Mouse (Mus musculus): ENCODE measurements around the gene Srpk1. TPM values are rescaled to one million over a fixed set of nuclear protein-coding genes. Genes with fewer than 3 reads are reported as not detected.

Gene Srpk1
- polyA plus RNA-seq, 1 experiment from 2014 or later: 84.9 TPM

DNA sequence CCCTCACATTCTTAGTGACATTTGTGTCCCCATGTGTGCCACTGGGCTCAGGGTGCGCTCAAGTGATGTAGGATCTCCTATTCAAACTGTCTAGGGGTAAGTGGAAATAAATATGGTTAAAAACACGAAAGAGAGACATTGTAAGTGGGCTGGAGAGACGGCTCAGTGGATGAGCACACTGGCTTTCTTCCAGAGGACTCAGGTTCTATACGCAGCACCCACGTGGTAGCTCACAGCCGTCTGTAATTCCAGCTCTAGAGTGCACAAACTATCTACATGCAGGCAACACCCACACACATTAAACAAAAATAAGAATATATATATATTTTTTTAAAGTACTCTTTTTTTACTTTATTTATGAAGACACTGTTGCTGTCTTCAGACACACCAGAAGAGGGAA is 49.6 kb downstream of the Srpk1 start:
- H3K9ac ChIP-seq (ENCODE audit: low read depth, low read length): no peak overlapping the region
- H3K27me3 ChIP-seq (ENCODE audit: control insufficient read depth, insufficient read depth, low read depth, low read length): no peaks in the 10 kb centered on the region; the same call in 1 of the 2 replicates
- 77% methylated on average over 6 of the region's 6 CpGs for WGBS
- H3K4me2 ChIP-seq (ENCODE audit: low read length): no peak overlapping the region
- H3K9me3 ChIP-seq (replicated peaks; ENCODE audit: control insufficient read depth, low read length, poor library complexity, severe bottlenecking): no peaks in the 10 kb centered on the region
- no peaks in the 10 kb centered on the region for H3K36me3 ChIP-seq (ENCODE audit: control insufficient read depth, insufficient read depth, low read length)
- no peak for ATAC-seq
- peaks cover 7% of the 10 kb centered on the region; the same call in 1 of the 2 replicates for H3K4me1 ChIP-seq (ENCODE audit: control insufficient read depth, insufficient read depth, low read length)
- H3K4me3 ChIP-seq (ENCODE audit: low read depth, low read length): no peak overlapping the region
- H3K27ac ChIP-seq (ENCODE audit: low read length): no peak overlapping the region

DNA sequence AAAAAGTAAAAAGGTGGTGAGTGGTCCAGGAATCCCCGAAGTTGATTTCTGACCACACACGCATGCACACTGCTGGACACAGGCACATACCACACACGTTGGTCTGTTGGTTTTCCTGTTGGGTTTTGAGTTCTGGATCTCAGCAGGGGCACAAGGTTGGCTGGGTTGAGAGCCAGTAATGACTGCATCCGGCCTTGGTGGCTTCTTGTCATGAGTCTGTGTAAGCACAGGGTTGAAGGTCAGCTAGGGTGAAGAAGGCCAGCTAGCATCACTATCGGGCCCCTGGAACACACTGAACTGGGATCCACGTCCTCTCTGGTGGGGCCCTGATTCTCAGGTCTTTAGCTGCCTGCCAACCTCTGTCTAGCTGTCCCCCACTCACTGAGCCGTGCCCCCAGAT is 50.0 kb downstream of the Srpk1 start:
- ATAC-seq: no peak

DNA sequence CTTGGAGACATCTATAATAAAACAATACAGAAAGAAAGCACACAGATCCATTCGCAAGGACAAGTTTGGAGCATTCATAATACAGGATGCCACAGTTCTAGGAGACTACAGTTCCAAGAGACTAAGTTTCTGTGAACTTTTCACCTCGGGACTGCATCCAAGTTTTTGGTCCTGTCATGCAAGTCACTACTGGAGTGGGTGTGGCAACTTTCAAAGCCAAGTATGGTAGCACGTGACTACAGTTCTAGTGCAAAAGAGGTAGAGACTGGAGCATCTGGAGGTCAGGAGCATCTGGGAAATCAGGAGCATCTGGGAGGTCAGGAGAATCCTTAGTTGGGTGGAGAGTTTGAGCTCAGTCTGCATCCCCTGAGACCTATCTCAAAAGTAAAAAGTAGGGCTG is 50.6 kb downstream of the Srpk1 start:
- 82% methylated on average over 3 of the region's 3 CpGs for WGBS
- Histone ChIP-seq H3K4me2 (ENCODE audit: low read length) (no peak overlapping the region), H3K27me3 (ENCODE audit: control insufficient read depth, insufficient read depth, low read depth, low read length) (no peaks in the 10 kb centered on the region; the same call in 1 of the 2 replicates), H3K4me1 (ENCODE audit: control insufficient read depth, insufficient read depth, low read length) (peaks cover 7% of the 10 kb centered on the region; the same call in 1 of the 2 replicates), H3K36me3 (ENCODE audit: control insufficient read depth, insufficient read depth, low read length) (no peaks in the 10 kb centered on the region), H3K9ac (ENCODE audit: low read depth, low read length) (no peak overlapping the region), H3K4me3 (ENCODE audit: low read depth, low read length) (no peak overlapping the region), H3K27ac (ENCODE audit: low read length) (no peak overlapping the region), H3K9me3 (replicated peaks; ENCODE audit: control insufficient read depth, low read length, poor library complexity, severe bottlenecking) (no peaks in the 10 kb centered on the region)
- no peak for ATAC-seq

More for the DNA sequence above, 50.0 kb downstream of the Srpk1 start:
- H3K27me3 ChIP-seq (ENCODE audit: control insufficient read depth, insufficient read depth, low read depth, low read length): no peaks in the 10 kb centered on the region; the same call in 1 of the 2 replicates
- no peak overlapping the region for H3K9ac ChIP-seq (ENCODE audit: low read depth, low read length)
- H3K4me3 ChIP-seq (ENCODE audit: low read depth, low read length): no peak overlapping the region
- 84% methylated on average over 7 of the region's 7 CpGs for whole genome bisulfite sequencing
- peaks cover 7% of the 10 kb centered on the region; the same call in 1 of the 2 replicates for H3K4me1 ChIP-seq (ENCODE audit: control insufficient read depth, insufficient read depth, low read length)
- no peak overlapping the region for H3K4me2 ChIP-seq (ENCODE audit: low read length)
- no peak overlapping the region for H3K27ac ChIP-seq (ENCODE audit: low read length)
- H3K9me3 ChIP-seq (replicated peaks; ENCODE audit: control insufficient read depth, low read length, poor library complexity, severe bottlenecking): no peaks in the 10 kb centered on the region
- no peaks in the 10 kb centered on the region for H3K36me3 ChIP-seq (ENCODE audit: control insufficient read depth, insufficient read depth, low read length)

DNA sequence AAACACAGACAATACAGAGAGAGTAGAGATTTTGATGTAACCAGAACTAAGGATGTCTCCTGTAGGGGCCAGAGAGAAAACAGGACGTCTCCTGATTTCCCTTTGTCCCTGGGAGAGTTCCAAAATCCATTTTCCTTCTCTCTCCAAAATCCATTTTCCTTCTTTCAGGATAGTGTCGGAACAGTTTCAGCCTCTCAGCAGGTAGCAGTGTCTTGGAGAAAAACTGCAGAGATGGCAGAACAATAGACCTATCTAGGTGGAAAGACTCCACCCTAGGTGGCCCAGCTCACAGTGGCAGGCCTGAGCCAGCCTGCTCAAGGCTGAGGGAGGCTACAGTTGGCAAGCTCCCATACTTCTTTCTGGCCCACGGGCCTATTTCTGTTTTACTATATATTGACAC is 55.0 kb downstream of the Srpk1 start:
- no peak overlapping the region for H3K9ac ChIP-seq (ENCODE audit: low read depth, low read length)
- H3K36me3 ChIP-seq (ENCODE audit: control insufficient read depth, insufficient read depth, low read length): no peaks in the 10 kb centered on the region
- no peaks in the 10 kb centered on the region for H3K9me3 ChIP-seq (replicated peaks; ENCODE audit: control insufficient read depth, low read length, poor library complexity, severe bottlenecking)
- ATAC-seq: no peak
- H3K27ac ChIP-seq (ENCODE audit: low read length): no peak overlapping the region
- H3K27me3 ChIP-seq (ENCODE audit: control insufficient read depth, insufficient read depth, low read depth, low read length): no peaks in the 10 kb centered on the region
- no peaks in the 10 kb centered on the region for H3K4me1 ChIP-seq (ENCODE audit: control insufficient read depth, insufficient read depth, low read length)
- 25% methylated on average over 3 of the region's 3 CpGs for WGBS
- H3K4me3 ChIP-seq (ENCODE audit: low read depth, low read length): no peak overlapping the region
- H3K4me2 ChIP-seq (ENCODE audit: low read length): no peak overlapping the region

DNA sequence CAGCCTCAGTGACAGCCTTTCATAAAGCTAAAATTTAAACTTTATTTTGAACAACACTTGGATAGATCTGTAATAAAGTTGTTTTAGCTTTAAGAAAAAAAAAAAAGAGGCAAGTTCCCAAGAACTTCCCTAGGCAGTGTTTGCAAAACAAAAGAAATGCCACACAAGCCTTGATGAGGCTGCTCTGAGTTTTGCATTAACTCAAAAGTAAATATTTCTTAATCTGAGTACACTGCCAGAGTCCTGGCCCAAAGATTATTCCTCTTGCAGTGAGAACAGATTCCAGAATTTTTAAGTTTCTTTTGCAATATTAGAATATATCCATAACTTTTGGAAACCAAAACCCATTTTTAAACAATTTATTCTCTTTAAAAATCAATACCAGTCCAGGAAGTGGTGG is 57.3 kb downstream of the Srpk1 start:
- no peaks in the 10 kb centered on the region for H3K36me3 ChIP-seq (ENCODE audit: control insufficient read depth, insufficient read depth, low read length)
- no peak overlapping the region for H3K27ac ChIP-seq (ENCODE audit: low read length)
- no peaks in the 10 kb centered on the region for H3K4me1 ChIP-seq (ENCODE audit: control insufficient read depth, insufficient read depth, low read length)
- H3K27me3 ChIP-seq (ENCODE audit: control insufficient read depth, insufficient read depth, low read depth, low read length): no peaks in the 10 kb centered on the region
- no peak overlapping the region for H3K4me2 ChIP-seq (ENCODE audit: low read length)
- H3K9ac ChIP-seq (ENCODE audit: low read depth, low read length): no peak overlapping the region
- no peaks in the 10 kb centered on the region for H3K9me3 ChIP-seq (replicated peaks; ENCODE audit: control insufficient read depth, low read length, poor library complexity, severe bottlenecking)
- ATAC-seq: no peak
- H3K4me3 ChIP-seq (ENCODE audit: low read depth, low read length): no peak overlapping the region

- Histone ChIP-seq H3K4me1 (ENCODE audit: control insufficient read depth, insufficient read depth, low read length) (no peaks in the 10 kb centered on the region; the same call in 1 of the 2 replicates), H3K4me2 (ENCODE audit: low read length) (no peak overlapping the region), H3K9me3 (replicated peaks; ENCODE audit: control insufficient read depth, low read length, poor library complexity, severe bottlenecking) (no peaks in the 10 kb centered on the region), H3K27me3 (ENCODE audit: control insufficient read depth, insufficient read depth, low read depth, low read length) (no peaks in the 10 kb centered on the region), H3K9ac (ENCODE audit: low read depth, low read length) (no peak overlapping the region), H3K36me3 (ENCODE audit: control insufficient read depth, insufficient read depth, low read length) (no peaks in the 10 kb centered on the region), H3K4me3 (ENCODE audit: low read depth, low read length) (no peak overlapping the region), H3K27ac (ENCODE audit: low read length) (no peak overlapping the region)
- 72% methylated on average over 7 of the region's 7 CpGs for WGBS
- no peak for ATAC-seq
These were observed 60.9 kb downstream of the Srpk1 start for GRCm38 (mm10) chr17:28561613-28562012.

- H3K4me1 ChIP-seq (ENCODE audit: control insufficient read depth, insufficient read depth, low read length): no peaks in the 10 kb centered on the region; the same call in 1 of the 2 replicates
- H3K9me3 ChIP-seq (replicated peaks; ENCODE audit: control insufficient read depth, low read length, poor library complexity, severe bottlenecking): no peaks in the 10 kb centered on the region
- H3K4me3 ChIP-seq (ENCODE audit: low read depth, low read length): no peak within 1 kb of the TSS
- H3K36me3 ChIP-seq (ENCODE audit: control insufficient read depth, insufficient read depth, low read length): no peaks in the 10 kb centered on the region
- no peak within 1 kb of the TSS for H3K4me2 ChIP-seq (ENCODE audit: low read length)
- H3K27me3 ChIP-seq (ENCODE audit: control insufficient read depth, insufficient read depth, low read depth, low read length): no peaks in the 10 kb centered on the region
- 91% methylated on average over 4 of the region's 4 CpGs for WGBS
- H3K27ac ChIP-seq (ENCODE audit: low read length): no peak within 1 kb of the TSS
- H3K9ac ChIP-seq (ENCODE audit: low read depth, low read length): no peak within 1 kb of the TSS
- no peak for ATAC-seq
These were observed 61.9 kb downstream of the Srpk1 start, which contains the start of gene Clps for GRCm38 (mm10) chr17:28560598-28560997. TSS of gene Clps (minus strand) at chr17:28560766.

- Histone ChIP-seq H3K27ac (ENCODE audit: low read length) (no peak overlapping the region), H3K9me3 (replicated peaks; ENCODE audit: control insufficient read depth, low read length, poor library complexity, severe bottlenecking) (no peaks in the 10 kb centered on the region), H3K4me2 (ENCODE audit: low read length) (no peak overlapping the region), H3K4me1 (ENCODE audit: control insufficient read depth, insufficient read depth, low read length) (no peaks in the 10 kb centered on the region; the same call in 1 of the 2 replicates), H3K36me3 (ENCODE audit: control insufficient read depth, insufficient read depth, low read length) (no peaks in the 10 kb centered on the region), H3K4me3 (ENCODE audit: low read depth, low read length) (no peak overlapping the region), H3K9ac (ENCODE audit: low read depth, low read length) (no peak overlapping the region), H3K27me3 (ENCODE audit: control insufficient read depth, insufficient read depth, low read depth, low read length) (no peaks in the 10 kb centered on the region)
- 78% methylated on average over 6 of the region's 6 CpGs for WGBS
- ATAC-seq: no peak
These were observed 64.7 kb downstream of the Srpk1 start for GRCm38 (mm10) chr17:28557772-28558171.

DNA sequence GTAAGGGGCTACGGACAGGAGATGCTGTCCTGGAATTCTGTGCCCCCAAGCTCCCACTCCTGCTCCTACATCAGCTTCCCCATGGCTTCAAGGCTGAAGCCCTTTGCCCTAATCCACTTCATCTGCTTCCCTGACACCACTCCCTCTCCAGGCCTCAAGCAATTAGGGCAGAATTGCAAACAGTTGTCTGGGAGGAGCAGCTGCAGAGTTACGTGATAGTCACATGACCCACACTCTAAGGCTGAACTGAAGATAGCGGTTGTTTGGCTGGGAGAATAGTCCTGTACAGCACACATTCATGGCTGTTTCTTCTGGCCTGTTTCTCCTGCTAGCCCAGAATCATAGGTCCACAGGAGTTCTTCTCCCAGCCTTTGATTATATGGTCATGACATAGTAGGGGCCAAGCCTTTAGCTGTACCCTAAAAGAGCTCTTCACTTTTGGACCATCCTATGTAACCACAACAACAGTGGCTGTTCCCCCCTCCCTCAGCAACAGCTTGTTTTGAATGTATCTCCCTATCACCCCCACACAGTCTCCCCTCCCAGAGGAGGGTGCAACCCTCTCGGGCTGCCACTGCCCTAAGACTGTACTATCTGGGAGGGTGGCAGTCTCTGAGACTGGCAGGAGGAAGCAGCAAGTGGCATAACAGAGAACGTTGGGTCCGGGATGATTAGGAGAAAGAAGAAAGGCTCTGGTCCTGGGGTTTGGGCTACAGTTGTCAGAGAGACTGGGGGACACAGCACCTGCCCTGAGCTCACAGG is 65.7 kb downstream of the Srpk1 start:
- Histone ChIP-seq H3K27ac (ENCODE audit: low read length) (no peak overlapping the region), H3K27me3 (ENCODE audit: control insufficient read depth, insufficient read depth, low read depth, low read length) (no peaks in the 10 kb centered on the region), H3K4me2 (ENCODE audit: low read length) (no peak overlapping the region), H3K9ac (ENCODE audit: low read depth, low read length) (no peak overlapping the region), H3K9me3 (replicated peaks; ENCODE audit: control insufficient read depth, low read length, poor library complexity, severe bottlenecking) (no peaks in the 10 kb centered on the region), H3K4me3 (ENCODE audit: low read depth, low read length) (no peak overlapping the region), H3K36me3 (ENCODE audit: control insufficient read depth, insufficient read depth, low read length) (no peaks in the 10 kb centered on the region), H3K4me1 (ENCODE audit: control insufficient read depth, insufficient read depth, low read length) (no peaks in the 10 kb centered on the region; the same call in 1 of the 2 replicates)
- no peak for ATAC-seq
- WGBS: 55% methylated on average over 6 of the region's 6 CpGs

Measured in midbrain, embryonic 16.5 days (tissue).